Mouse (Mus musculus): ENCODE measurements around the gene Irf6. TPM values are rescaled to one million over a fixed set of nuclear protein-coding genes. Genes with fewer than 3 reads are reported as not detected.

Gene Irf6
- polyA plus RNA-seq, 1 experiment from 2014 or later: 33.9 TPM

DNA sequence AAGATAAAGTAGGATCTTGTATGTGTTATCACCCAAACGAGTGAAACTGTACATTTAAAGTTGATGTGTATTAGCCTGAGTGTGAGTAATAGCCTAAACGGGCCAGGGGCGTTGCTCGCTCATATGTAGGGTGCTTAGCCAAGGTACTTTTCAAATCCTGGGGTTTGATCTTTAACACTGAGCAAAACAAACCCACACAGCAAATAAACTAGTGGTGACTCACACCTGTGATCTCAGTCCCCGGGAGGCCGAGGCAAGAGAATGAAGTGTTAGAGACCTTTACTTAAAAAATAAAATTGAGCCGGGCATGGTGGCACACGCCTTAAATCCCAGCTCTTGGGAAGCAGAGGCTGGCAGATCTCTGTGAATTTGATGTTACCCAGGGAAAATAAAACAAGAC is 22.1 kb upstream of the Irf6 start:
- 85% methylated on average over 8 of the region's 8 CpGs for WGBS
- ATAC-seq (ENCODE audit: low read depth): no peak

DNA sequence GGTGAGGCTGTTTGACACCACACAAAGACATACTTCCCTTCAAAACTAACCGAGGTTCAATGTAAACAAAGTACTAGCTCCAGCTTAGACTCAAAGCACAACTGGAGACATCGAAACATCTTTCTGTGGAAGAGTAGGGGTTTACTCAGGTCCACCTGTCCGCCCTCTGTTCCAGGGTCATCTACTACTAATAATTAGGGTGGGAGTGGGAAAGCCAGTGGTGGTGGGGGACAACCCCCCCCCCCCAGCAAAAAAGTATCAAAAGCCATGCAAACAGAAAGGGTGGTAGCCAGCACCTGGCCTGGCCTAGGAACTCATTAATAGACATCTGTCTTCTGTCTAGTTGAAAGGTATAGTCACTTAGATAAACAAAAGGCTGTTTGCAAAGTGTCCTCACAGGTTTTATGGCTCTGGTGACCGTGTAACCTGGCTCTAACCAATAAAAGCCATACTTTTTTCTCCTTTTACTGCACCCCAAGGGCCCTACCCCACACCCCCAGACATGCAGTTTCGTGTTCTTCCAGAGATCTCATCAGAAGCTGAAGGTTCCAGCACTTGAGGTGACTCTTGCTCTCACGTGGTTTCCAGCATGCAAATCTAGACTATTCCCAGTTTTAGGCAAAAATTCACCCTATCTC is 21.5 kb upstream of the Irf6 start:
- Histone ChIP-seq H3K9ac (ENCODE audit: low read depth, low read length) (no peak overlapping the region), H3K4me3 (ENCODE audit: low read depth, low read length) (no peak overlapping the region), H3K36me3 (ENCODE audit: control insufficient read depth, insufficient read depth, low read length) (peaks cover 19% of the 10 kb centered on the region), H3K9me3 (ENCODE audit: control insufficient read depth, low read length) (no peaks in the 10 kb centered on the region), H3K27me3 (replicated peaks; ENCODE audit: control insufficient read depth, insufficient read depth, low read length) (no peaks in the 10 kb centered on the region), H3K4me1 (ENCODE audit: control insufficient read depth, insufficient read depth, low read length) (peaks cover 5% of the 10 kb centered on the region; the same call in 1 of the 2 replicates), H3K4me2 (ENCODE audit: low read depth, low read length) (no peak overlapping the region), H3K27ac (replicated peaks; ENCODE audit: low read depth, low read length) (no peak overlapping the region)
- WGBS: 74% methylated on average over 6 of the region's 6 CpGs
- ATAC-seq (ENCODE audit: low read depth): no peak
- no peak for DNase-seq (ENCODE audit: low spot score)

More for the DNA sequence above, 22.1 kb upstream of the Irf6 start:
- H3K36me3 ChIP-seq (ENCODE audit: control insufficient read depth, insufficient read depth, low read length): peaks cover 19% of the 10 kb centered on the region
- no peaks in the 10 kb centered on the region for H3K27me3 ChIP-seq (replicated peaks; ENCODE audit: control insufficient read depth, insufficient read depth, low read length)
- no peak overlapping the region for H3K9ac ChIP-seq (ENCODE audit: low read depth, low read length)
- no peak overlapping the region for H3K27ac ChIP-seq (replicated peaks; ENCODE audit: low read depth, low read length)
- H3K4me1 ChIP-seq (ENCODE audit: control insufficient read depth, insufficient read depth, low read length): peaks cover 5% of the 10 kb centered on the region; the same call in 1 of the 2 replicates
- no peak for DNase-seq (ENCODE audit: low spot score)
- peak overlapping the region; percentile 67 for H3K4me2 ChIP-seq (ENCODE audit: low read depth, low read length)
- H3K9me3 ChIP-seq (ENCODE audit: control insufficient read depth, low read length): no peaks in the 10 kb centered on the region
- H3K4me3 ChIP-seq (ENCODE audit: low read depth, low read length): no peak overlapping the region

DNA sequence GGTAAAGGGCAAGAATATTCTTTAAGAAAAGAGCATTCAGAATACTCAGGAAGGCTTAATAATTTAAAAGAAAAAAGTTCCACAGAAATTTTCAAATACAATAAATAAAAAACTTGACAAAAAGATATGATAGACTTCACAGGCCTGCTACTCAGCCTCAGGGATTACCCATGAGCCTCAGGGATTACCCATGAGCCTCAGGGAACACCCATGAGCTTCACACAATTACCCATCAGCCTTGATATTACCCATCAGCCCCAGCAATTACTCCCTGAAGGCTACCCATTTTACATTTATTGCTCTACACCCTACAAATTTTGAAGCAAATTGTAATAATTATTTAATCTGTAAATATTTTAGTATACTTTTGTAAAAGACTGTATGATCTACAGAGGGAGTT is 20.5 kb upstream of the Irf6 start:
- no peak overlapping the region for H3K4me2 ChIP-seq (ENCODE audit: low read depth, low read length)
- no peak overlapping the region for H3K4me3 ChIP-seq (ENCODE audit: low read depth, low read length)
- H3K27ac ChIP-seq (replicated peaks; ENCODE audit: low read depth, low read length): no peak overlapping the region
- H3K36me3 ChIP-seq (ENCODE audit: control insufficient read depth, insufficient read depth, low read length): peaks cover 9% of the 10 kb centered on the region; the same call in 1 of the 2 replicates
- DNase-seq (ENCODE audit: low spot score) (no peak), ATAC-seq (ENCODE audit: low read depth) (no peak)
- H3K9me3 ChIP-seq (ENCODE audit: control insufficient read depth, low read length): no peaks in the 10 kb centered on the region
- no peaks in the 10 kb centered on the region for H3K27me3 ChIP-seq (replicated peaks; ENCODE audit: control insufficient read depth, insufficient read depth, low read length)
- peaks cover 5% of the 10 kb centered on the region; the same call in 1 of the 2 replicates for H3K4me1 ChIP-seq (ENCODE audit: control insufficient read depth, insufficient read depth, low read length)
- H3K9ac ChIP-seq (ENCODE audit: low read depth, low read length): no peak overlapping the region

DNA sequence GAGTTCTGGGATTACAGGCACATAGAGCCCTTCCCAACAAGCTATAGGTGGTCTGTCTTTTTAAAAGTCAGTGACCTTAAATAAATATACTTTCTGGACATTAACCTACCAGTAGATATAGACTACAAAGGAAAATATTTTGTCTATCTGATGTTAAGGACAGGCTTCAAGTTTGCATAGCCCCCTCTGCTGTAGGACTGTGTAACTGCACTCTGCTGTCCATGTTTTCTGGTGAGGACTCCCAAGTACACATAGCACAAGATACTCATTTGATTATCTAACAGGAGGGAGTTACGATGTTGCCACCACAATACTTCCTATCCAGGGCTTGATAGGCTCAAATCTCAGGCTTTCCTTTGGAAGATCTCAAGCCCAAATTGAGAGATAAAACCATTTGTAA is 19.2 kb upstream of the Irf6 start:
- ATAC-seq (ENCODE audit: low read depth) (no peak), DNase-seq (ENCODE audit: low spot score) (no peak)
- Histone ChIP-seq H3K9me3 (ENCODE audit: control insufficient read depth, low read length) (no peaks in the 10 kb centered on the region), H3K36me3 (ENCODE audit: control insufficient read depth, insufficient read depth, low read length) (no peaks in the 10 kb centered on the region), H3K9ac (ENCODE audit: low read depth, low read length) (no peak overlapping the region), H3K4me3 (ENCODE audit: low read depth, low read length) (no peak overlapping the region), H3K27ac (replicated peaks; ENCODE audit: low read depth, low read length) (no peak overlapping the region), H3K4me2 (ENCODE audit: low read depth, low read length) (no peak overlapping the region), H3K4me1 (ENCODE audit: control insufficient read depth, insufficient read depth, low read length) (peaks cover 5% of the 10 kb centered on the region; the same call in 1 of the 2 replicates), H3K27me3 (replicated peaks; ENCODE audit: control insufficient read depth, insufficient read depth, low read length) (no peaks in the 10 kb centered on the region)
- 93% methylated on average over 1 of the region's 1 CpGs for WGBS

DNA sequence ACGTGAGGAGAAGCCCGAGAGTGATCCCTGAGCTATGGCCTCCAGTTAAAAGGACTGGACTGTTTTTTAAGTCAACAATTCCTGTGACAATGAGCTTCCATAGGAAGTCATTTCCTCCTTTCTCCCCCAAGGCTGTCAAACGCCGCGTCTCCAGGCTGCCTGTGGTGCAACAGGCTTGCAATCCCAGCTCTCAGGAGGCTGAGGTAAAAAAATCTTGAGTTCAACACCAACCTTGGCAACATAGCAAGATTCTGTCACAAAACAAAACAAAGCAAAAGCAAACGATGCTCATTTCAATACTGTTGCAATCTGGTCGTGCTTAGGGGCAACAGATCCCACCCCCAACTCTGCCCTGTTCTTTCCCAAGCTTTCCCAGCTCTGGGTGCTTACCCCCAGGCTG is 14.8 kb upstream of the Irf6 start:
- Histone ChIP-seq H3K36me3 (ENCODE audit: control insufficient read depth, insufficient read depth, low read length) (no peaks in the 10 kb centered on the region), H3K4me3 (ENCODE audit: low read depth, low read length) (no peak overlapping the region), H3K4me2 (ENCODE audit: low read depth, low read length) (no peak overlapping the region), H3K9ac (ENCODE audit: low read depth, low read length) (no peak overlapping the region), H3K27ac (replicated peaks; ENCODE audit: low read depth, low read length) (no peak overlapping the region), H3K4me1 (ENCODE audit: control insufficient read depth, insufficient read depth, low read length) (peaks cover 4% of the 10 kb centered on the region; the same call in 1 of the 2 replicates), H3K9me3 (ENCODE audit: control insufficient read depth, low read length) (no peaks in the 10 kb centered on the region), H3K27me3 (replicated peaks; ENCODE audit: control insufficient read depth, insufficient read depth, low read length) (no peaks in the 10 kb centered on the region)
- ATAC-seq (ENCODE audit: low read depth) (no peak), DNase-seq (ENCODE audit: low spot score) (peak; percentile 39)
- WGBS: 19% methylated on average over 7 of the region's 7 CpGs

DNA sequence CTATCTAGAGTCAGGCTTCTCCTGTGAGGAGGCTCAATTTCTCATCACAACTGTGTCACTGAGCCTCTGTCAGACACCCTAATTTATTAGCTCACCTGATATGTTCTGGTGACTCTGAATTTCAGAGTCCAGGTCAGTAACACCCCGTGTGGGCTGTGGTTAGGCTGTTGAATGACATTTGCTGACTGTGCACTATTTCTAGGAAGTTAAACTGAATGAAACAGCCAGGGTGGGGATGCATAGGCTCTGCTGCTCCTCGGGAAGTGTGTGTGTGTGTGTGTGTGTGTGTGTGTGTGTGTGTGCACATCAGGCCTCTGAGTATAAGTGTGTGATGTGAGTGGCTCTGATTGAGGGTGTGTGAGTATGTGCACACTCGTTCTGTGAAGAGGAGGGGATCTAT is 14.2 kb upstream of the Irf6 start:
- no peak overlapping the region for H3K9ac ChIP-seq (ENCODE audit: low read depth, low read length)
- H3K27me3 ChIP-seq (replicated peaks; ENCODE audit: control insufficient read depth, insufficient read depth, low read length): no peaks in the 10 kb centered on the region
- H3K4me3 ChIP-seq (ENCODE audit: low read depth, low read length): no peak overlapping the region
- H3K36me3 ChIP-seq (ENCODE audit: control insufficient read depth, insufficient read depth, low read length): no peaks in the 10 kb centered on the region
- no peak for ATAC-seq (ENCODE audit: low read depth)
- H3K4me1 ChIP-seq (ENCODE audit: control insufficient read depth, insufficient read depth, low read length): peaks cover 4% of the 10 kb centered on the region; the same call in 1 of the 2 replicates
- H3K27ac ChIP-seq (replicated peaks; ENCODE audit: low read depth, low read length): no peak overlapping the region
- peak; percentile 41 for DNase-seq (ENCODE audit: low spot score)
- no peak overlapping the region for H3K4me2 ChIP-seq (ENCODE audit: low read depth, low read length)
- WGBS: 35% methylated on average over 3 of the region's 3 CpGs
- no peaks in the 10 kb centered on the region for H3K9me3 ChIP-seq (ENCODE audit: control insufficient read depth, low read length)

DNA sequence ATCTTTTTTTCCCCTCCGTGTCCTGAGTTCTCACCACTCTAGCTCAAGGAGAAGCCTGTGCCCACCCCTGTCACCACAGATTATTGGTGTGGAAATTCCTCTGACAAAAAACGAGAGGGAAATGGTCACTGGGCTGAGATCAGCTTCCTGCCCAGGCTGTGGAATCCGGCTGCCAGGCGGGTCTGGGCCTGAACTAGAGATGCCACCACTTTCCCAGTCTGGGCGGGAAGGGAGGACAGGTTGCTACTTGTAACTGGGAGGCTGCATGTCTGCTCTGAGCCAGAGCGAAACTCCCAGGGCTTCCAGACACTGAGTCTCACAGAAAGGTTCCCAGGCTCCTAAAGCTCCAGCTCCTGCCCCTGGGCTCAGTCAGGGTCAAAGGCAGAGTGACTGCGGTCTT is 11.8 kb upstream of the Irf6 start:
- Histone ChIP-seq H3K9ac (ENCODE audit: low read depth, low read length) (no peak overlapping the region), H3K27me3 (replicated peaks; ENCODE audit: control insufficient read depth, insufficient read depth, low read length) (no peaks in the 10 kb centered on the region), H3K36me3 (ENCODE audit: control insufficient read depth, insufficient read depth, low read length) (no peaks in the 10 kb centered on the region), H3K4me3 (ENCODE audit: low read depth, low read length) (no peak overlapping the region), H3K27ac (replicated peaks; ENCODE audit: low read depth, low read length) (peak overlapping the region; percentile 72), H3K9me3 (ENCODE audit: control insufficient read depth, low read length) (no peaks in the 10 kb centered on the region), H3K4me2 (ENCODE audit: low read depth, low read length) (no peak overlapping the region), H3K4me1 (ENCODE audit: control insufficient read depth, insufficient read depth, low read length) (peaks cover 4% of the 10 kb centered on the region; the same call in 1 of the 2 replicates)
- DNase-seq (ENCODE audit: low spot score) (peak; percentile 83), ATAC-seq (ENCODE audit: low read depth) (peak; percentile 61; the same call in 1 of the 2 replicates)
- 65% methylated on average over 7 of the region's 7 CpGs for WGBS

DNA sequence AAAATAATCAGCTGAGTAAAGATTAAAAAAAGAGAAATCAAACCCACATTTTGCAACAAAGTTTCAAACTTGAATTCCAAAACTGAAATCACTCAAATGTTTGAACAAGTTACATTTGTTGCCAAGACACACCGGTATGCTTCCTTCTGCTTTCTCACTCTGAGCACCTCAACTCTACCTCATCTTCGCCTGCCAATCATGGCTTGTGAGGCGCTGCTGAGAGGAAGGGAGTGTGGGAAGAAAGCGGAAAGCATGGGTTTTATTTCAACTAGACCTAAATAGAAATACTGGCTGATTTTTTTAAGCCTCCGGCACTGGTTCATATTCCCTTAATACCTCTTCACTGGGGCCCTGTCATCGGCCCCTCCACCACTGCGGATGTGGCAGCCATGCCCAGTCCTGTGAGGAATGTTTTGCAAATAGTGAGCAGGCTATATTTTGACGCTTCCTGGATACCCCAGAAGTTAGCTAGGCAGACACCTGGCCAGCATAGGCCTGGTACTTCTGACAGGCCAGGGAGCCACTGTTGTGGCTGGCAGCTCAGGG is 10.3 kb upstream of the Irf6 start:
- DNase-seq (ENCODE audit: low spot score) (peak; percentile 63), ATAC-seq (ENCODE audit: low read depth) (peak; percentile 51)
- Histone ChIP-seq H3K27me3 (replicated peaks; ENCODE audit: control insufficient read depth, insufficient read depth, low read length) (no peaks in the 10 kb centered on the region), H3K4me1 (ENCODE audit: control insufficient read depth, insufficient read depth, low read length) (peaks cover 4% of the 10 kb centered on the region; the same call in 1 of the 2 replicates), H3K9me3 (ENCODE audit: control insufficient read depth, low read length) (no peaks in the 10 kb centered on the region), H3K4me3 (ENCODE audit: low read depth, low read length) (no peak overlapping the region), H3K4me2 (ENCODE audit: low read depth, low read length) (no peak overlapping the region), H3K9ac (ENCODE audit: low read depth, low read length) (no peak overlapping the region), H3K27ac (replicated peaks; ENCODE audit: low read depth, low read length) (no peak overlapping the region), H3K36me3 (ENCODE audit: control insufficient read depth, insufficient read depth, low read length) (no peaks in the 10 kb centered on the region)
- 59% methylated on average over 8 of the region's 8 CpGs for WGBS

DNA sequence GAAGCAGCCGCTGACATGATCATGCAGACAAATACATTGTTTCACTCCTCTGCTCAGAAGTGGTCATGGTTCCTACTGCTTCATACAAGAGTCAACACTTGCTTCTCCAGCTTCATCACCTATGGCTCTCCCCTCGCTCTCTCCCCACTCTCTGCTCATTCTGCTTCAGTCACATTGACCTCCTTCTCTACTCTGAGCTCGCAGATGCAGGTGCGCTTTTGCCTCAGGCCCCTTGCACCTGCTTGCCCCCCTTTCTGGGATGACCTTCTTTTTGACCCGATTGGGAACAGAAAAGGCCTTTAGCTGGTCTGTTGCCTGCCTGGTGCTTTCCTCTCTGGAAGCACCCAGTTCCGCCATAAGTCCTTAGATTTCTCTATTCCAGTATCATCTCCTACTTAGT is 8.4 kb upstream of the Irf6 start:
- Histone ChIP-seq H3K9me3 (ENCODE audit: control insufficient read depth, low read length) (no peaks in the 10 kb centered on the region), H3K36me3 (ENCODE audit: control insufficient read depth, insufficient read depth, low read length) (no peaks in the 10 kb centered on the region), H3K4me2 (ENCODE audit: low read depth, low read length) (no peak overlapping the region), H3K27me3 (replicated peaks; ENCODE audit: control insufficient read depth, insufficient read depth, low read length) (no peaks in the 10 kb centered on the region), H3K4me1 (ENCODE audit: control insufficient read depth, insufficient read depth, low read length) (peaks cover 4% of the 10 kb centered on the region; the same call in 1 of the 2 replicates), H3K4me3 (ENCODE audit: low read depth, low read length) (no peak overlapping the region), H3K9ac (ENCODE audit: low read depth, low read length) (no peak overlapping the region), H3K27ac (replicated peaks; ENCODE audit: low read depth, low read length) (no peak overlapping the region)
- WGBS: 86% methylated on average over 6 of the region's 6 CpGs
- no peak for DNase-seq (ENCODE audit: low spot score)
- ATAC-seq (ENCODE audit: low read depth): no peak

Measured in embryonic facial prominence, embryonic 14.5 days (tissue).